Mouse (Mus musculus) cortical plate, adult 2 months (tissue): ENCODE results near the gene Knstrn.

ENCODE experiments used
- CTCF ChIP-seq: fragments of 200-500 bp; IDR thresholded peaks from 2 replicates; pipeline ENCODE4 v1.5.1; 2011; ENCODE audit warnings: mild to moderate bottlenecking, control low read depth, low read length; ENCODE audit not compliant: insufficient read depth; ENCODE audit errors: extremely low read depth
- POLR2A ChIP-seq: fragments of 200-500 bp; IDR thresholded peaks from 2 replicates; pipeline ENCODE4 v1.6.1; 2011; ENCODE audit warnings: mild to moderate bottlenecking, low read length, control low read depth; ENCODE audit not compliant: insufficient read depth; ENCODE audit errors: extremely low read depth

DNA sequence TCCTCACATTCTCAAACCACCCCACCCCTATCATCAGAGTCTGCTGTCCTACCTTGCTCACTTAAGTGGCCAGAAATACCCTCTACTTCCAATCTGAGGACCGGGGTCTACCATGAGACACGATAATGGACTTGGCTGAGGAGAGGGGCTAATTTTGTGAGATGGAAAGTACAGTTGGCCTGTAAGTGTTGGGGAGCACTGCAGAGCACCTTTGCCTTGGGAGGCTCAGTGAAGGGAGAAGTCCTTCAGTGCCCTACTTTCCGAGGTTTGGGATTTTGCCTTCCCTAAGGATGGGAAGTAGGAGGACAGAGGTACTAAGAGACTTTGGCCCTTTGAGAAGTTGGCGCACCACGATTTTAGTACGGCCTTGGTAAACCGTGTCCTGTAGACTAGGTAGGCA lies 85.5 kb downstream of the Knstrn start:
- no peak for TF ChIP-seq POLR2A
- TF ChIP-seq CTCF = no peak
